28 mouse cellular contexts compared by ENCODE assay signal in the genomic region with DNA sequence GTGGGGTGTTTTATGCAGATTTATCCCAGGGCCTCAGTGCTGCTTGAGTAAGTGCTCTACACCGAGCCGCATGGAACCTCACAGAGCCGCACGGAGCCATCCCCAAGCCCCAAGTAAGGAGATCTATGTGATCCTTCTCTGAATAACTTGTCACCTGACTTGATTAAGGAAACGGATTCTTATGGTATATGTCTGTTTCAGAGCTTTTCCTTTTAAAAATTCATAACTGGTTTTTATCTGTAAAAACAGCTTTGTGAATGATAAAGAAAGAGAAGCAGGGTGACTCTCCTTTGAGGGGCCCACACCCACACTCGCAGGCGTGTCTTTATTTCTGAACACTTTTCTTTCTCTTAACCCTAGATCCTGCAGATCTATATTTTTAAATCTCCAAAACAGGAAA. TPM values are rescaled to one million over a fixed set of nuclear protein-coding genes. Genes with fewer than 3 reads are reported as not detected.
DNase-seq lines count a peak whose midpoint lies in the region; ATAC-seq and TF ChIP-seq lines count a peak whose summit lies in the region.
"Had no signal": no experiment of that assay in that cellular context is flagged by ENCODE, and none has a peak within 500 bp of the region (broad histone marks: within the 10 kb centered on the region; RNA-seq: fewer than 3 reads in every experiment).

No protein-coding gene starts in this region.

- no peak overlapping the region for H3K4me2 ChIP-seq in midbrain, embryonic 11.5 days
- no peak overlapping the region for H3K4me2 ChIP-seq in midbrain, postnatal 0 days (ENCODE audit: low read depth, low read length, poor library complexity, severe bottlenecking)
- H3K4me2 ChIP-seq in liver, embryonic 16.5 days (ENCODE audit: low read depth, low read length): peak overlapping the region; percentile 42
- H3K4me2 ChIP-seq: embryonic facial prominence, embryonic 15.5 days; forebrain, embryonic 12.5 days; heart, embryonic 15.5 days; hindbrain, embryonic 13.5 days; lung, embryonic 15.5 days; neural tube, embryonic 15.5 days; stomach, embryonic 15.5 days had no signal

- H3K27ac ChIP-seq in midbrain, embryonic 11.5 days (ENCODE audit: low read depth, low read length): no peak overlapping the region
- no peak overlapping the region for H3K27ac ChIP-seq in midbrain, postnatal 0 days (ENCODE audit: low read depth, low read length)
- H3K27ac ChIP-seq in liver, embryonic 16.5 days (ENCODE audit: low read length): peak overlapping the region; percentile 89
- H3K27ac ChIP-seq: embryonic facial prominence, embryonic 15.5 days; forebrain, embryonic 12.5 days; gastrocnemius, adult 2 months; heart, embryonic 15.5 days; hindbrain, embryonic 13.5 days; layer of hippocampus, adult 2 months; lung, embryonic 15.5 days; midbrain, embryonic 10.5 days; neural tube, embryonic 15.5 days; stomach, embryonic 15.5 days had no signal

- H3K9me3 ChIP-seq in midbrain, embryonic 11.5 days (ENCODE audit: control insufficient read depth, low read length): no peaks in the 10 kb centered on the region
- no peaks in the 10 kb centered on the region for H3K9me3 ChIP-seq in midbrain, postnatal 0 days (ENCODE audit: low read length)
- no peaks in the 10 kb centered on the region for H3K9me3 ChIP-seq in liver, embryonic 16.5 days (replicated peaks; ENCODE audit: control insufficient read depth, low read length)
- H3K9me3 ChIP-seq: embryonic facial prominence, embryonic 15.5 days; forebrain, embryonic 12.5 days; heart, embryonic 15.5 days; hindbrain, embryonic 13.5 days; lung, embryonic 15.5 days; midbrain, embryonic 10.5 days; neural tube, embryonic 15.5 days; stomach, embryonic 15.5 days had no signal

- no peak for ATAC-seq in midbrain, embryonic 11.5 days (ENCODE audit: low FRiP score)
- ATAC-seq in midbrain, postnatal 0 days (ENCODE audit: low FRiP score): no peak
- peak; percentile 44 for ATAC-seq in liver, embryonic 16.5 days (ENCODE audit: low read depth)
- ATAC-seq: inflammation-experienced regulatory T-cells, adult 6 months had no signal

- no peaks in the 10 kb centered on the region for H3K27me3 ChIP-seq in midbrain, embryonic 11.5 days (ENCODE audit: control insufficient read depth, insufficient read depth, low read length)
- H3K27me3 ChIP-seq in midbrain, postnatal 0 days (ENCODE audit: insufficient read depth, low read length): no peaks in the 10 kb centered on the region
- H3K27me3 ChIP-seq in liver, embryonic 16.5 days (ENCODE audit: control insufficient read depth, insufficient read depth, low read depth, low read length): no peaks in the 10 kb centered on the region
- H3K27me3 ChIP-seq: embryonic facial prominence, embryonic 15.5 days; forebrain, embryonic 12.5 days; hindbrain, embryonic 13.5 days; lung, embryonic 15.5 days; neural tube, embryonic 15.5 days; stomach, embryonic 15.5 days had no signal

- no peak overlapping the region for H3K9ac ChIP-seq in midbrain, embryonic 11.5 days (ENCODE audit: low read length)
- H3K9ac ChIP-seq in midbrain, postnatal 0 days (replicated peaks; ENCODE audit: low read length, poor library complexity, severe bottlenecking): no peak overlapping the region
- no peak overlapping the region for H3K9ac ChIP-seq in liver, embryonic 16.5 days (ENCODE audit: low read depth, low read length)
- H3K9ac ChIP-seq: embryonic facial prominence, embryonic 15.5 days; forebrain, embryonic 12.5 days; heart, embryonic 15.5 days; hindbrain, embryonic 13.5 days; lung, embryonic 15.5 days; neural tube, embryonic 15.5 days; stomach, embryonic 15.5 days had no signal

- peak; percentile 31 for DNase-seq in midbrain, embryonic 11.5 days (ENCODE audit: low spot score, missing footprints)
- no peak for DNase-seq in midbrain, postnatal 0 days (ENCODE audit: low spot score)
- DNase-seq in liver: peak; percentile 60
- no peak for DNase-seq in left cerebral cortex, adult 18-20 months (ENCODE audit: low spot score in 2 of 2)
- no peak for DNase-seq in kidney, postnatal 10 days
- DNase-seq in cerebellum, adult 11 months: no peak
- DNase-seq: adrenal gland, postnatal 10 days; cerebellum, adult 9-11 months; gastrocnemius, adult 2 months; heart, postnatal 36 days; kidney, adult 18-20 months; kidney, postnatal 14 days; lung, postnatal 36 days; right cerebral cortex, adult 18-20 months; thymus, postnatal 4 days had no signal

- H3K4me3 ChIP-seq in midbrain, embryonic 11.5 days (ENCODE audit: low read depth, low read length): no peak overlapping the region
- no peak overlapping the region for H3K4me3 ChIP-seq in midbrain, postnatal 0 days (ENCODE audit: low read depth, low read length)
- H3K4me3 ChIP-seq in liver, embryonic 16.5 days (ENCODE audit: low read depth, low read length): no peak overlapping the region
- H3K4me3 ChIP-seq: embryonic facial prominence, embryonic 15.5 days; forebrain, embryonic 12.5 days; gastrocnemius, adult 2 months; heart, embryonic 15.5 days; hindbrain, embryonic 13.5 days; layer of hippocampus, adult 2 months; lung, embryonic 15.5 days; midbrain, embryonic 10.5 days; neural tube, embryonic 15.5 days; stomach, embryonic 15.5 days had no signal

- no peaks in the 10 kb centered on the region for H3K4me1 ChIP-seq in midbrain, embryonic 11.5 days (ENCODE audit: control insufficient read depth, insufficient read depth, low read length)
- H3K4me1 ChIP-seq in midbrain, postnatal 0 days (ENCODE audit: insufficient read depth, low read length): no peaks in the 10 kb centered on the region
- H3K4me1 ChIP-seq in liver, embryonic 16.5 days (ENCODE audit: control insufficient read depth, low read depth, low read length): peaks cover 66% of the 10 kb centered on the region
- H3K4me1 ChIP-seq: embryonic facial prominence, embryonic 15.5 days; forebrain, embryonic 12.5 days; hindbrain, embryonic 13.5 days; lung, embryonic 15.5 days; midbrain, embryonic 10.5 days; neural tube, embryonic 15.5 days; stomach, embryonic 15.5 days had no signal

- WGBS in midbrain, embryonic 11.5 days: 91% methylated on average over 7 of the region's 7 CpGs
- WGBS in midbrain, postnatal 0 days: 90% methylated on average over 7 of the region's 7 CpGs
- WGBS in liver, embryonic 16.5 days (ENCODE audit: insufficient replicate concordance): 27% methylated on average over 7 of the region's 7 CpGs

- no peaks in the 10 kb centered on the region for H3K36me3 ChIP-seq in midbrain, embryonic 11.5 days (ENCODE audit: control insufficient read depth, insufficient read depth, low read length)
- no peaks in the 10 kb centered on the region for H3K36me3 ChIP-seq in midbrain, postnatal 0 days (ENCODE audit: insufficient read depth, low read length)
- H3K36me3 ChIP-seq in liver, embryonic 16.5 days (ENCODE audit: control insufficient read depth, insufficient read depth): no peaks in the 10 kb centered on the region
- H3K36me3 ChIP-seq: embryonic facial prominence, embryonic 15.5 days; forebrain, embryonic 12.5 days; heart, embryonic 15.5 days; hindbrain, embryonic 13.5 days; lung, embryonic 15.5 days; midbrain, embryonic 10.5 days; neural tube, embryonic 15.5 days; stomach, embryonic 15.5 days had no signal

- TF ChIP-seq CTCF in midbrain, postnatal 0 days (IDR thresholded peaks at IDR 0.05): no peak

RNA-seq across cellular contexts. Expression of gene Spn, which starts 1.5 kb away (rescaled TPM):
- polyA plus RNA-seq in midbrain, embryonic 11.5 days (2014; fragmentation: Nextera tagmentation; extraction: Ambion mirVana): 0.19 TPM in 1 of 2 replicates, not detected in the other
- total RNA-seq in midbrain, postnatal 0 days (2014; rRNA removed): 0.16 TPM in 1 of 2 replicates, not detected in the other
- not detected in 2 replicates for polyA plus RNA-seq in midbrain, postnatal 0 days (2015; fragmentation: Nextera tagmentation; extraction: Ambion mirVana)
- 5.5 and 6.3 TPM in 2 replicates for polyA plus RNA-seq in liver, embryonic 16.5 days (2015; fragmentation: Nextera tagmentation; extraction: Ambion mirVana)
- total RNA-seq in left cerebral cortex, adult 18-20 months (2021): under 1 TPM; 0.09 to 0.16 TPM

RNA-seq across cellular contexts. Expression of gene Qprt, which starts 17.1 kb away (rescaled TPM):
- 5.7 and 6.2 TPM in 2 replicates for polyA plus RNA-seq in midbrain, embryonic 11.5 days (2014; fragmentation: Nextera tagmentation; extraction: Ambion mirVana)
- 1.9 TPM in 2 replicates for total RNA-seq in midbrain, postnatal 0 days (2014; rRNA removed)
- 1.7 and 1.8 TPM in 2 replicates for polyA plus RNA-seq in midbrain, postnatal 0 days (2015; fragmentation: Nextera tagmentation; extraction: Ambion mirVana)
- polyA plus RNA-seq in liver, embryonic 16.5 days (2015; fragmentation: Nextera tagmentation; extraction: Ambion mirVana): 74.1 and 76.6 TPM in 2 replicates
- under 1 TPM; 0.54 to 0.63 TPM for total RNA-seq in left cerebral cortex, adult 18-20 months (2021)
- total RNA-seq: heart, postnatal 36 days; layer of hippocampus, adult 2 months had no signal

RNA-seq across cellular contexts. Expression of gene AI467606, which starts 47.9 kb away (rescaled TPM):
- polyA plus RNA-seq in midbrain, embryonic 11.5 days (2014; fragmentation: Nextera tagmentation; extraction: Ambion mirVana): 1.3 and 1.7 TPM in 2 replicates
- 2.3 and 5.9 TPM in 2 replicates for total RNA-seq in midbrain, postnatal 0 days (2014; rRNA removed)
- 1.4 and 1.9 TPM in 2 replicates for polyA plus RNA-seq in midbrain, postnatal 0 days (2015; fragmentation: Nextera tagmentation; extraction: Ambion mirVana)
- polyA plus RNA-seq in liver, embryonic 16.5 days (2015; fragmentation: Nextera tagmentation; extraction: Ambion mirVana): 8.1 and 8.7 TPM in 2 replicates
- 1 to 10 TPM; 1.1 to 1.6 TPM for total RNA-seq in left cerebral cortex, adult 18-20 months (2021)

RNA-seq across cellular contexts. Expression of gene Zg16, which starts 52.0 kb away (rescaled TPM):
- polyA plus RNA-seq in midbrain, embryonic 11.5 days (2014; fragmentation: Nextera tagmentation; extraction: Ambion mirVana): not detected in 2 replicates
- total RNA-seq in midbrain, postnatal 0 days (2014; rRNA removed): 0.49 TPM in 1 of 2 replicates, not detected in the other
- polyA plus RNA-seq in midbrain, postnatal 0 days (2015; fragmentation: Nextera tagmentation; extraction: Ambion mirVana): not detected in 2 replicates
- polyA plus RNA-seq in liver, embryonic 16.5 days (2015; fragmentation: Nextera tagmentation; extraction: Ambion mirVana): 0.58 TPM in 1 of 2 replicates, not detected in the other
- total RNA-seq in left cerebral cortex, adult 18-20 months (2021): not detected
- total RNA-seq: gastrocnemius, adult 2 months; heart, postnatal 36 days; layer of hippocampus, adult 2 months; left cerebral cortex, postnatal 36 days had no signal
- polyA plus RNA-seq: embryonic facial prominence, embryonic 15.5 days; forebrain, embryonic 12.5 days; heart, embryonic 15.5 days; hindbrain, embryonic 13.5 days; limb, embryonic 14.5 days; lung, embryonic 15.5 days; midbrain, embryonic 10.5 days; neural tube, embryonic 15.5 days had no signal

RNA-seq across cellular contexts. Expression of gene Cd2bp2, which starts 56.8 kb away (rescaled TPM):
- 85.3 and 88.0 TPM in 2 replicates for polyA plus RNA-seq in midbrain, embryonic 11.5 days (2014; fragmentation: Nextera tagmentation; extraction: Ambion mirVana)
- 85.7 and 103 TPM in 2 replicates for total RNA-seq in midbrain, postnatal 0 days (2014; rRNA removed)
- 62.6 and 64.8 TPM in 2 replicates for polyA plus RNA-seq in midbrain, postnatal 0 days (2015; fragmentation: Nextera tagmentation; extraction: Ambion mirVana)
- polyA plus RNA-seq in liver, embryonic 16.5 days (2015; fragmentation: Nextera tagmentation; extraction: Ambion mirVana): 17.4 and 18.1 TPM in 2 replicates
- total RNA-seq in left cerebral cortex, adult 18-20 months (2021): 10 to 100 TPM; 88.0 to 90.2 TPM

Comparison
In these comparisons a context has a peak if more than half of its experiments do, and no peak if none do; other contexts are left out.
1. DNase-seq: peak in midbrain, embryonic 11.5 days (single experiment) and liver (single experiment); none in midbrain, postnatal 0 days (single experiment), left cerebral cortex, adult 18-20 months (0 of 2), kidney, postnatal 10 days (single experiment) and cerebellum, adult 11 months (single experiment).
2. RNA of gene Qprt, which starts 17.1 kb away (polyA plus RNA-seq): 74.1 to 76.6 TPM in liver, embryonic 16.5 days; 5.7 to 6.2 TPM in midbrain, embryonic 11.5 days and 1.7 to 1.8 TPM in midbrain, postnatal 0 days; every median in the first group is over 10 times any median in the second.